ENCODE assay signal across 23 mouse cellular contexts in the genomic region with DNA sequence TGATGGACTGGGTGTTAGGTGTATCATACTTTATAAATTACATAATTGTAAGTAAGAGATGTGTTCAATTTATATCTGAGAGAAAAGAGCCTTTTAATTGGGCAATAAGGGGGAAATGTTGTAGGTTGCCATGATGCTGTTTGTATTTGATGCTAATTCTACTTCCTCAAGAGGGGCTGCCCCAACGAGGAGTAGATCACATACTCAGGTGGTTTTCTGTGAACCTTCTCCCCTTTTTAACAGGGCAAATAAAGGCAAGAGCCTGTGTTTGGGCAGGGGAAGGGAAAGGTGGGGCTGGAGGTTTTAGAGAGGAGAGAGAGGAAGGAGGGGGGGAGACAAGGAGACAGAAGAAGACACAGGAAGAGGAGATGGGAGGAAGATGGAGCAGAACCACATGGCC. TPM values are rescaled to one million over a fixed set of nuclear protein-coding genes. Genes with fewer than 3 reads are reported as not detected.
"Had no signal": no experiment of that assay in that cellular context is flagged by ENCODE, and none has a peak within 500 bp of the region (broad histone marks: within the 10 kb centered on the region; RNA-seq: fewer than 3 reads in every experiment).

No protein-coding gene starts in this region.

- ATAC-seq: liver, embryonic 12.5 days had no signal

- H3K27ac ChIP-seq: layer of hippocampus, adult 2 months; limb, embryonic 10.5 days; limb, embryonic 13.5 days; liver, embryonic 12.5 days; liver, embryonic 15.5 days; lung, embryonic 15.5 days; midbrain, embryonic 12.5 days; neural tube, embryonic 12.5 days; neural tube, embryonic 15.5 days; stomach, embryonic 15.5 days had no signal

- DNase-seq: kidney, adult 18-20 months; kidney, adult 9 months; kidney, postnatal 14 days; layer of hippocampus, adult 9-11 months; liver; lung, adult 18-20 months; lung, postnatal 10 days; lung, postnatal 36 days; right cerebral cortex, adult 18-20 months; right cerebral cortex, postnatal 14 days; right cerebral cortex, postnatal 4 days; thymus, postnatal 25 days had no signal

- H3K27me3 ChIP-seq: limb, embryonic 13.5 days; liver, embryonic 12.5 days; liver, embryonic 15.5 days; lung, embryonic 15.5 days; megakaryocyte, embryonic 14.5 days; midbrain, embryonic 12.5 days; neural tube, embryonic 12.5 days; neural tube, embryonic 15.5 days; stomach, embryonic 15.5 days had no signal

- H3K9ac ChIP-seq: limb, embryonic 13.5 days; liver, embryonic 12.5 days; liver, embryonic 15.5 days; lung, embryonic 15.5 days; midbrain, embryonic 12.5 days; neural tube, embryonic 12.5 days; neural tube, embryonic 15.5 days; stomach, embryonic 15.5 days had no signal

- H3K4me3 ChIP-seq: layer of hippocampus, adult 2 months; limb, embryonic 10.5 days; limb, embryonic 13.5 days; liver, embryonic 12.5 days; liver, embryonic 15.5 days; lung, embryonic 15.5 days; megakaryocyte, embryonic 14.5 days; midbrain, embryonic 12.5 days; neural tube, embryonic 12.5 days; neural tube, embryonic 15.5 days; stomach, embryonic 15.5 days had no signal

- H3K9me3 ChIP-seq: limb, embryonic 10.5 days; limb, embryonic 13.5 days; liver, embryonic 12.5 days; liver, embryonic 15.5 days; lung, embryonic 15.5 days; megakaryocyte, embryonic 14.5 days; midbrain, embryonic 12.5 days; neural tube, embryonic 12.5 days; neural tube, embryonic 15.5 days; stomach, embryonic 15.5 days had no signal

- H3K4me2 ChIP-seq: limb, embryonic 13.5 days; liver, embryonic 12.5 days; liver, embryonic 15.5 days; lung, embryonic 15.5 days; midbrain, embryonic 12.5 days; neural tube, embryonic 12.5 days; neural tube, embryonic 15.5 days; stomach, embryonic 15.5 days had no signal

RNA-seq across cellular contexts. Expression of a gene that starts 14.3 kb away (rescaled TPM):
- polyA plus RNA-seq: liver, embryonic 15.5 days had no signal
